ENCODE assay signal across 22 mouse cellular contexts in genomic region chr14:103595870-103596269, GRCm38 (mm10). TPM values are rescaled to one million over a fixed set of nuclear protein-coding genes. Genes with fewer than 3 reads are reported as not detected.
DNase-seq lines count a peak whose midpoint lies in the region; ATAC-seq and TF ChIP-seq lines count a peak whose summit lies in the region.
"Had no signal": no experiment of that assay in that cellular context is flagged by ENCODE, and none has a peak within 500 bp of the region (broad histone marks: within the 10 kb centered on the region; RNA-seq: fewer than 3 reads in every experiment).

No protein-coding gene starts in this region.

- no peak overlapping the region for H3K4me3 ChIP-seq in left cerebral cortex, adult 2 months

- DNase-seq in frontal cortex, postnatal 14 days (ENCODE audit: low spot score in 2 of 2) = no peak
- peak; percentile 11 for DNase-seq in layer of hippocampus, adult 9-11 months
- no peak for DNase-seq in layer of hippocampus, adult 8-10 months (ENCODE audit: low spot score in 2 of 2)
- peak; percentile 50 for DNase-seq in brain, adult 2 months (ENCODE audit: low read depth, low spot score)
- DNase-seq in telencephalon, adult 2 months (ENCODE audit: low read depth, low spot score) = peak; percentile 11
- no peak for DNase-seq in left cerebral cortex, adult 2 months (ENCODE audit: extremely low spot score in 1 of 2, low spot score in 2 of 2)
- DNase-seq in natural killer cell, adult 2 months (ENCODE audit: low spot score in 2 of 2) = no peak
- DNase-seq: adrenal gland, adult 2 months; adrenal gland, adult 8-10 months; adrenal gland, postnatal 10 days; adrenal gland, postnatal 14 days; adrenal gland, postnatal 25 days; adrenal gland, postnatal 36 days; B cell, adult 2 months; cerebellum, adult 11 months; cerebellum, adult 11-12 months; cerebellum, adult 18-20 months had no signal

- H3K27ac ChIP-seq in left cerebral cortex, adult 2 months = no peak overlapping the region

- ATAC-seq in frontal cortex, adult (ENCODE audit: low TSS enrichment) = peak; percentile 80
- ATAC-seq: activated CD4-positive, CD25-positive, alpha-beta regulatory T cell, adult 4 months; CD4-positive, CD25-positive, alpha-beta regulatory T cell, adult 4 months; Patski had no signal

- intact Hi-C loops in left cerebral cortex, adult 2 months (cut with DNase I) = no loop called here

- TF ChIP-seq CTCF in left cerebral cortex, adult 2 months (IDR thresholded peaks at IDR 0.05) = no peak

RNA-seq across cellular contexts. Expression of gene Slain1, which starts 54.2 kb away (rescaled TPM):
- 10 to 100 TPM; 53.3 to 59.5 (median 55.2) TPM for total RNA-seq in layer of hippocampus, adult 8-10 months (2022)
- 10 to 100 TPM; 41.6 to 42.4 TPM for total RNA-seq in left cerebral cortex, adult 2 months (2021)
- total RNA-seq: MEL had no signal

Comparison
In these comparisons a context has a peak if more than half of its experiments do, and no peak if none do; other contexts are left out.
1. DNase-seq: peak in layer of hippocampus, adult 9-11 months (single experiment), brain, adult 2 months (single experiment) and telencephalon, adult 2 months (single experiment); none in frontal cortex, postnatal 14 days (0 of 2), layer of hippocampus, adult 8-10 months (0 of 2), left cerebral cortex, adult 2 months (0 of 2) and natural killer cell, adult 2 months (0 of 2).